Mouse (Mus musculus): ENCODE results near the gene 9530053A07Rik.

DNA sequence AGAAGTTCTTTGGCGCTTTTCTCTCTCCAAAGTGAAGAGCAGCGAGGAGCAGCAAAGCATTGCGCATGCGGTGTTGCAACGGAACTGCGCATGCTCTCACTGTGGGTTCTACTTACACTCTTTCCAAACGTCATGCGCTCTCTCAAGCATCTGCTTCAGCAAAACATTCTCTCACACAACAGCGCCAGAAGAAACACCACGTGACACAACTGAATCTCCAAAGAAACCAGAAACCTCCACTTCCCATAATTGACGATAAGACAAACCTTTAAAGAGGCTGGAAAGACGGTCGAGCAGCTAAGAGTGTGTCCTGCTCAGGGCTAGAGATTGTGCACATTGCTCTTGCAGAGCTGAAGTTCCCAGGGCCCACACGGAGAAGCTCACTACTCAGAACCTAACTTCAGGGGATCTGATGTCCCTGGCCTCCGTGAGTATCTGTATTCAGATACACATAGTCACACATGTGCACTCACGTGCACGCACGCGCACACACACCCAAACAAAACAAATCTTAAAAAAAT lies 79.8 kb downstream of the 9530053A07Rik start:
- TF ChIP-seq POLR2A (IDR thresholded peaks at IDR 0.05; ENCODE audit: control insufficient read depth in 1 of 2, insufficient read depth in 1 of 2, low read depth in 1 of 2, low read length in 2 of 2, poor library complexity in 1 of 2) (peak in 1 of 2 experiments; percentile 65; a peak in 2 of 4 replicates), MYB (IDR thresholded peaks at IDR 0.05; ENCODE audit: low read depth, low read length) (no peak), ETS1 (IDR thresholded peaks at IDR 0.05; ENCODE audit: low read depth, low read length) (peak; percentile 61; the same call in 1 of the 2 replicates), CTCF (IDR thresholded peaks at IDR 0.05 in 2 of 3, conservative IDR thresholded peaks at IDR 0.05 in 1 of 3; ENCODE audit: control insufficient read depth in 1 of 3, insufficient read depth in 1 of 3, low read depth in 2 of 3, low read length in 3 of 3, poor library complexity in 1 of 3, severe bottlenecking in 1 of 3) (no peak), CHD1 (IDR thresholded peaks at IDR 0.05; ENCODE audit: low read depth, low read length) (no peak), ZKSCAN1 (IDR thresholded peaks at IDR 0.05; ENCODE audit: low read depth, low read length) (no peak), RCOR1 (IDR thresholded peaks at IDR 0.05; ENCODE audit: low read depth, low read length) (no peak), TAL1 (IDR thresholded peaks at IDR 0.05; ENCODE audit: low read length) (no peak)

All from MEL (cell line).